Mouse (Mus musculus): ENCODE results near the gene Ctc1.

DNA sequence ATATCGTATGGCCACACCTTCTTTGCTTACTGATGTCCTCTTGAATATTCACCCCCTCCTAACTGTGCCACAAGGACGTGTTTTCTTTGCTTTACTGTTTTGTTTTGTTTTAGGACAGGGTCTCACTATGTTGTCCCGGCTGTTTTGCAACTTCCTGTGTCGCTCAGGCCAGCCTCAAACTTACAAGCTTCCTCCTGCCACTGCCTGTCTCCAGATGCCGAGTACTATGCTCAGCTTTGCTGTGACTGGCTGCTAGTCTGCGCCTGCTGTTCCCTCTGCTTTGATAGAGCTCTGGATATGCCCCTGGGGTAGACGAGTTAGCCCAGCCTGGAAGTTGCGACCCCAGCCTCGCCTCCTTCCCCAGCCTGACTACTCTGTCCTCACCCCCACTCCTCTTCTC lies 17.8 kb downstream of the Ctc1 start:
- no peak for TF ChIP-seq CTCF (conservative IDR thresholded peaks at IDR 0.05; ENCODE audit: low read length)
- TF ChIP-seq POU5F1 (IDR thresholded peaks at IDR 0.05; ENCODE audit: borderline replicate concordance, low read length), result no peak
- no peak for TF ChIP-seq NANOG (IDR thresholded peaks at IDR 0.05; ENCODE audit: borderline replicate concordance, low read length)

Data from E14TG2a.4 (cell line).